Mouse (Mus musculus): ENCODE measurements around the gene Yars2.
"Not testable (repeated sequence)": the region's sequence is repeated elsewhere in the genome, so short reads cannot be mapped to it uniquely, and the experiment has no call there.

Yars2 gene

DNA sequence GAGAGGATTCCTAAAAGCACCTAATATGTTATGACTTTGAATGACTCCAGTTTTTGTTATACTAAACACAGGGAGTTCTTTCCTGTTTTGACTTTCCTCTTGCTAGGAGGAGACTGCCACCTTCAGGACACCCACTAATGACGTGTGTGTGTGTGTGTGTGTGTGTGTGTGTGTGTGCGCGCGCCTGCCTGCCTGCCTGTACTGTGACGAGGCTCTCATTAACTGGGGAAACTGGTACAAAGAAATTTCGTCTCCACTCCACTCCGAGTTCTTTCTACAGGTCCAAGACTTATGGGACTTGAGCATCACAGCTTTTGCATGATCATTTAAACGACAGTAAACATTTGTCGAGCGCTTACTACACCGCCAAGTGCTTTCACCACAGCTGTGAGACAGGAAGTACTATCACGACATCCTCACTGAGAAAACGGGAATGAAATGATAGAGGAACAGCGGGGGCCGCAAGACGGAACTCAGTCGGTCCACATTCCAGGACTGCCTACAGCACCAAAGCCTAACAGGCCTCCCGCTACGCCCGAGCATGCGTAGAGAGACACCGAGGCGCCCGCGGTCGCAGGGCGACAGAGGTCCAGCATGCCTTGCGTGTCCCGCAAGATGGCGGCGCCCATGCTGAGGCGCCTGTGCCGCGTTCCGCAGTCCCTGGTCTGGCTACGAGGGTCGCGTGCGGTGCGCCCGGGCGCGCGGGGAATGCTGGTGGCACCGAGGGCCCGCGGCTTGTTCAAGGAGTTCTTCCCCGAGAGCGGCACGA is at the start of gene Yars2:
Gene Yars2 (plus strand): TSS at position 597 of the 769 bp plus-strand sequence.
- peak; percentile 94 for DNase-seq

DNA sequence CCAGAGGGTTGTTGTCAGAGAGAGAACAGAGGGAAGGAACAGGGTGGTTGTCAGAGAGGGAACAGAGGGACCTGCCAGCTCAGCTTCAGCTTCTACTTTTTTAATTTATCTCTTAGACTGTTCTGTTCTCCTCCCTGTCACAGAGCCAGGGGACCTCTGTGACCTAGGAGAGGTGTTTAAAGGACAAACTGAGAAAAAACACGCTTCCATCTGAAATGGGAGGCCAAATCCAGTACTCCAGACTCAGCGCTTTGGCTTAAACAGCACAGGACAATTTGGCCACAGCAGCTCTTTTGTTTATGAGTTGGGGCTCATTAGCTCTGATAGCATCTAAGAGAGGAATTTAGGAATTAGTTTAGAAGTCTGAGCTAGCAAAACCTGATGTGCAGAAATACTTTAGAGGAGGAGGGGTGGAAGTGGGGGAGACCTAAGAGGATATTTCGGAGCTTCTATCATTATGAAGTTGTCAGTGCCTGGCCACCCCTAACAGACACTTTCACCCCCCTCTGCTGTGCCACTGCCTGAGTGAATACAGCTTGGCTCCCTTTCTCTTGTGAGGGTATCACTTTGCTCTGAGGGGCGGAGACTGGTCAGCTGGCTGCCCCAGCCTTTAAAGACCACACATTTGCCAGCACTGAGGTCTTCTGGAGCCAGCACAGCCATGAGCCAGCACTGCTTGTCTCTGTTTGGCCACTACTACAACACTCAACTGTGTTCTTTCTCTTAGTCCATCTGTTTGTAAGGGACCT is 49.3 kb upstream of the Yars2 start:
- peak in 1 of 2 experiments; percentile 4 for DNase-seq

DNA sequence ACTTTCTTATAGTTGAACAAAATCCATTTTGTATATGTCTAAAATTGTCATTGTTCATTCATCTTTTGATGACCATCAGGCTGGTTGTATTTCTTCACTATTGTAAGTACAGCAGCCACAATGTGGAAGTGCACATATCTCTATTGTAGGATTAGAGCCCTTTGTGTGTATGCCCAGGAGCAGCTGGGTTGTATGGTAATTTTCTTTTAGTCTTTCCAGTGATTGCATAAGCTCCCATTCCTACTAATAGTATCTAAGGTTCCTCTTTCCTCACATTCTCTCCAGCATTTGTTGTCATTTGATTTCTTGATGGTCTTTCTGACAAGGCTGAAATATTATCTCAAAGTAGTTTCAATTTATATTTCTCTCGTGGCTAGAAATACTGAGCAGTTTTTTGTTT is 47.5 kb upstream of the Yars2 start:
- no peak for DNase-seq

DNA sequence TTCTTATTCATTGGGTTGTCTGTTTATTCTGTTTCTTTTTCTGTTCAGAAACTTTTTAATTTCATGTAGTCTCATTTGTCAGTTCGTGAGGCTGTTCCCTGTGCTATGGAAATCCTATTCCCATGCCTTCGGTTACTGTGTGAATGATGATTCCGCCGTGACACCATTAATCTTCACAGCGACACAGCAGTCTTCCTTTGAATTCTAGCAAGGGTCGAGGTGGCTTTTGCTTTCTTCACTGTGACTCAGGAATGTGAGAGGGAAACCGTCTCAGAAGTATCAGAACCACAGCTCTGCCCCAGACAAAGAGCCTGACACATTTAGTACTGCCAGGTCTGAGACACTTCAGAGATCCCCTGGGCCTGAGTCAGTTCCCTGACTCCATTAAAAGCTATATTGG is 46.9 kb upstream of the Yars2 start:
- DNase-seq: no peak

DNA sequence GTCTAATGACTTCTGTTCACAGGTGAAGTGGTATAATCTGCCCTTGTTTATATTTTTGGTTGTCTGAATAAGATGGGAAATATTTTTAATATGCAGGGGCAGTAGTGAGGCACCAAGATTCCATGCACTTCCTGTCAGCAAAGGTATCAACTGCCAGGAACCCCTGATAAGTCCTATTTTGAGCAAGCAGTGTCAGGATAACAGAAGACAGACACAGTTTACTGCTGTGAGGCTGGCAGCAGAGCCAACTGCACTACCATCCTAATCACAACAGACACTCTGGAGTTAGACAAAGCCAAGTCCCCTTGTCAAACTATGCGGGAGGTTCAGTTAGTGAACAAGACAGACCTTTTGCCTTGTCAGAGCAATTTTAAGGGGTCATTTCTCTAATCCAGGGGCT is 46.1 kb upstream of the Yars2 start:
- no peak for DNase-seq

DNA sequence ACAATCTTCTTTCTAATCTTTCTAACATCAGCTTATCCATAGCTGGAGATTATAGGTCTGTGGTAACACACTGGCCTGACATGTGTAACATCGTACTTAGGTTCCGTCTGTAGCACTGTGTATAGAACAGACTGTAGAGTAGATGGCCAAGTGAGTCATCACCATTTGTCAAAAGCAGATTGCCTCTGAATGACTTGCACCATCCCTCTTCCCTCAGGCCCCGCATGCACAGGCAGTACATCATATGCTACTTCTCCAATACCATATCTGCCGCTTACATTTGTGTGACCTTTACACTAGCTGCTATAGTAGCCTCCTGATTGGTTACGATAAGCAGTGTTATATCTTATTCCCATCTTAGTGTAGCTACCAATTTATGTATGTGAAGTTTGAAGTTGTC is 41.9 kb upstream of the Yars2 start:
- DNase-seq: no peak

DNA sequence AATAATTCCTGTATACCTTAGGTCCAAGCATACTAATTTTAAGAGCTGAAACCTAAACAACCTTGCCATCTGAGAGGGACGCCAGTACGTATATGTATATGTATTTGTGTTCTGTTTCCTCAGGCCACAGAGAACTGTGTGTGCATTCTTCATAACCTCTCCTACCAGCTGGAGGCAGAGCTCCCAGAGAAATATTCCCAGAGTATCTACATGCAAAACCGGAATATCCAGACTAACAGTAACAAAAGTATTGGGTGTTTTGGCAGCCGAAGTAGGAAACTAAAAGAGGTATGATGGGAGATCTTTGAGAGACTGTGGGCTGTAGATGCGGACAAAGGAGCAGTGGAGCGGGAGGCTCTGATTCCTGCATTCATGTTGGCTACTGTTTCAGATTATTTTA is 41.3 kb upstream of the Yars2 start:
- DNase-seq: no peak

DNA sequence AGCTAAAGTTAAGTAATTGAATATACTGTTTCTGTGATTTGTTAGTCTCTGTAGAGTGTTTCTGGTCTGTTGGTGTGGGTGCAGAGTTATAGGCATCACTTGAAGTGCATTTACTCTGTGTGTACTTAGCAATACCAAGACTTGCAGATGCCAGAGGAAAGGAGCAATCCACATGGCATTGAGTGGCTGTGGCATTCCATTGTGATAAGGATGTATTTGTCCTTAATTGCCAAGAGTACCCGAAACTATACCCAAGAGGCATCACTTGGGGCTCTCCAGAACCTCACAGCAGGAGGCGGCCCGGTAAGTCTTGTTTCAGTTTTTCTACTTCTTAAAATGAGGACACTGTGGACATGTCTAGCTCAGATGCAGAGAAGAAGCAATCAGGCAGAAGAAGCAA is 40.3 kb upstream of the Yars2 start:
- no peak for DNase-seq

DNA sequence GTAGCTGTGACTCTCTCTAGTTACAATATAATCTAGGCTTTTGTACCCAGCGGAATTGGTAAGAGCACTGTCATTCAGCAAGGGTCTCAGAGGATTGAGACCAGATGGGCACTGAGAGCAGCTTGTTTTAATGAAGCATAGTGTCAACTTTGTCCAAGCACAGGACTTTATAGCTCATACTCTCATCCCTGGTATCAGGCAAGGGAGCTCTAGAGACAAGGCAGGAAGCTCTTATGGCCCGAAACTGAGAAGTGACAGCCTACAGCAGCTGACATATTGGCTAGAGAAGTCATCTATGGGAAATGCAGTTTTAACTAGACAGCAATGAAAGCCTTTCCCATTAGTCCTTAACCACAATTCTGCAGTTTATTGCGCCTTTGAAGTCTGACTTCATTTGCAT is 29.8 kb upstream of the Yars2 start:
- DNase-seq: no peak

DNA sequence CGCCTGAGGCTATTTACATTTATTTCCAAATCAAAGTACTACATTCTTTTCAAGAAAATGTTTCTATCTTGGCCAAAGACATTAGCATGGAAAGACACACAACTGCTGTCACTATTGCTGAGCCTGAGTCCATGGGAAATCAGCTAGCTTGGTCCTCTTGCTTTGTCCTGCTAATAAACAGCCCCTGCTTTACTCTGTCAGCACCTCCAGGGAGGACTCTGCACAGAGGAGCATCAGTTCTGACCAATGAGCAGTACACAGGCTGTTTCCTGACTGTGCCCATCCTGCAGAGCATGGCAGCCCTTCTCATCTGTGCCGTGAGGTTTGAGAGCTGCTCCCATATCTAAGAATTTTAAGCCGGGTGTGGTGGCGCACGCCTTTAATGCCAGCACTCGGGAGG is 29.0 kb upstream of the Yars2 start:
- DNase-seq: no peak

DNA sequence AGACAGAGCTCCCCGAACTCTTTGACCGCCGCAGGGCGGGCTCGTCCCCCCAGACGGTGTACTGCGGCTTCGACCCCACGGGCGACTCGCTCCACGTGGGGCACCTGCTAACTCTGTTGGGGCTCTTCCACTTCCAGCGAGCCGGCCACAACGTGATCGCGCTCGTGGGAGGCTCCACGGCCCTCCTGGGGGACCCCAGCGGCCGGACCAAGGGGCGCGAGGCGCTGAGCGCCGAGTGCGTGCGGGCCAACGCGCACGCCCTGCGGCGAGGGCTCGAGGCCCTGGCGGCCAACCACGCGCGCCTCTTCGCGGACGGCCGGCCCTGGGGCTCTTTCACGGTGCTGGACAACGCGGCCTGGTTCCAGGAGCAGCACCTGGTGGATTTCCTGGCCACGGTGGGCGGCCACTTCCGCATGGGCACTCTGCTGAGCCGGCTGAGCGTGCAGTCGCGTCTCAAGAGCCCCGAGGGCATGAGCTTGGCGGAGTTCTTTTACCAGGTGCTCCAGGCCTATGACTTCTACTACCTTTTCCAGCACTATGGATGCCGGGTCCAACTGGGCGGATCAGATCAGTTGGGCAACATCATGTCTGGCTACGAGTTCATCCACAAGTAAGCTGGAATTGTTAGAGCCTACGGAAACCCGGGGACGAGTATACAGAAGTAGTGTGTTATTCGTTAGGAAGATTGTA is 518 bp downstream of the Yars2 start:
- peak; percentile 47 to 64 for DNase-seq

DNA sequence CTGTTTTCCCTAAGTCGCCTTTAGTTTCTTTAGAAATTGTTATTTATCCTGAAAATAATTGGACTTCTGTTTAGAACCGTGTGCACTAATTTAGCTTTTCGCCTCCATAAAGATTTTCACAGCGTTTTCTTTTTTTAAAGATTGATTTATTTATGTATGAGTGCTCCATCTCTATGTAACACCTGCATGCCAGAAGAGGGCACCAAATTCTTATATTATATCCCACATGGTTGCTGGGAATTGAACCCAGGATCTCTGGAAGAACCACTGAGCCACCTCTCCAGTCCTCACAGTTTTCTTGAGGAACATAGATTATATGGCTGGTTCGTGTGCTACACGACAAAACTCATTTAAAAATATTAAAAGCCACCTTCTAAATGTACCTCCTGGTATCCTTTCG is 1.1 kb downstream of the Yars2 start:
- no peak for DNase-seq

DNA sequence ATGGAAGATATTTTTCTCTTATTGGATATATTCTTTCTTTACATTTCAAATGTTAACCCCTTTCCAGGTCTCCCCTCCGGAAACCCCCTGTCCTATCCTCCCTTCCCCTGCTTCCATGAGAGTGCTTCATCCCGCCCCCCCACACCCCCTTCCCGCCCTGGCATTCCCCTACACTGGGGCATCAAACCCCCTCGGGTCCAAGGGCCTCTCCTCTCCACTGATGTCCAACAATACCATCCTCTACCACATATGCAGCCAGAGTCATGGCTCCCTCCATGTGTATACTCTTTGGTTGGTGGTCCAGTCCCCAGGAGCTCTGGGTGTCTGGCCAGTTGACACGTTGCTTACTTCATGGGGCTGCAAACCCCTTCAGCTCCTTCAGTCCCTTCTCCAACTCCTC is 8.6 kb downstream of the Yars2 start:
- no peak for DNase-seq

DNA sequence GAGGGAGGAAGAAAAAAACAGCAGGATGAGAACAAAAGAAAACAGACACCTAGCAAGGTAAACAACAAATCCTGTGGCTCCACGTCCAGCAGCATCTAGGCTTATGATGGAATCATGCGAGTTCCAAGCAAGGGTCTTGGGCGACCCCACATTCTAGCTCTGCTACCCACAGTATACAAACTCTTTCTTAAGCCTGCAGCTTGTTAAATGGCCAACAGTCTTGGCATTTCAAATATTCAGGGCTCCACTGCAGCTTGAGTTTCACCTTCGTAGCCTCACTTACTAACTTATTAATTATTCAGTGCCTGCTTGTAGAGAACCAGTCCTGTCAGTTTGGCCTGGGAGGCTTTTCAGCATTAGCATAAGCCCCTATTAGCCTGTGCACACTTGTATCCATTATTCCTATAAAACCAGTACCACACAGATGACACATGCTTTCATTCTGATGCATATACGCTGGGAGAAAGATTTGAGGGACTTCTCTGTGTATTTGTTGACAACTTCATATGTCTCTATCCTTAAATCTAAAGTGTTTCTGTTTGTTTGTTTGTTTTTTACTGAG is 23.1 kb downstream of the Yars2 start:
- DNase-seq: peak; percentile 9 to 21

DNA sequence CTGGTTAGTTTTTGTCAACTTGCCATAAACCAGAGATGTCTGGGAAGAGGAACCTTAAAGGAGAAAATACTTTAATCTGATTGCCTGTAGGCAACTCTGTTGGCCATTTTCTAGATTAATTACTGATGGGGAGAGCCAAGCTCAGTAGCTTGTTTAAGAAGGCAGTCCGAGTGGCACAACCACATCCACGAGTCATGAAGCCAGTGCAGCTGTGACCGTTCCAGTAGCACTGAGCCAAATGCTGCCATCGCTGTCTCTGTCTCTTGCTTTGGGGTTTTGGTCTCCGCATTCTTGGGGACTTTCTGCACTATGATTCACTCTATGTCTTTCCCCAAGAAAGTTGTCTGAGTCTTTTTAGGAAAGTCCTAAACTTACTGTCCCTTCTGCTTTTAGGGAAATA is 43.7 kb downstream of the Yars2 start:
- no peak for DNase-seq

DNA sequence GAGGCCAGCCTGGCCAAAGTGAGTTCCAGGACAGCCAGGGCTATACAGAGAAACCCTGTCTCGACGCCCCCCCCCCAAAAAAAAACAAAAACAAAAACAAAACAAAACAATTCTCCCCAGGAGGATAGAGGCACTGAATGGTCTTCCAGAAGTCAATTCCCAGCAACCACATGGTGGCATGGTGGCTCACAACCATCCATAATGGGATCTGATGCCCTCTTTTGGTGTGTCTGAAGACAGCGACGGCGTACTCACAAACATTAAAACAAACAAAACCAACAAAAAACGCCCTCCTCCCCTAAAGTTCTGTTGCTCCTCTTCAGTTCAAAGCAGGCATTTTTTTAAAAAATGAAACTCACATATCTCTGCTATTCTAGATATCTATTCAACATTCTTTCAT is 55.1 kb downstream of the Yars2 start:
- DNase-seq: peak in 1 of 2 experiments; percentile 4

DNA sequence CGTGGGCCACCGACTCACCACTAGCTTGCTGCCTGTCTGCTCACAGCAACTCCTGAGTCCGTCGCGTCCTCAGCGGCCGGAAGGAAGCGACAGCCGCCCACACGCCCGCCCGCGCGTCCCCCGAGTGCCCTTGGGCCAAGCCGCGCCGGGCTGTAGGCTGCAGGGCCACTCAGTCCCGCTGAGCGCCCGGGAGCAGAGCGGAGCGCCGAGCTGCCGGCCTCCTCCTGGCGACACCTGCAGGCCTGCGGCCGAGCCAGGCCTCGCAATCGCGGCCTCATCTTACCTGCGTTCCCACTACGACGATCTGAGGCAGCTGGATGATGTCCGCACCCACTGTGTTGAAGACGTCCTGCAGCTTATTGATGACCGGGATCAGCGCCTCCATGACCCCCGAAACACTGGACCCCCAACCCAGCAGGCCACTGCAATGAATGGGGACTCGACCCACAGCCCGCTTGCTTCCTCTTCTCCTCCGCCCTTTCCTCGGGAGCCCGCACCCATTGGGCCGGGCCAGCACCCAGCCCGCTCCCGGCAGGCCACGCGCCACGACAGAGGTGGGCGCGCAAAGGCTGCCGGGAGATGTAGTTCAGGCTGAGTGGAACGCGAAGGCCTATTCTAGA is 55.8 kb downstream of the Yars2 start, which contains the start of gene Dnm1l:
Gene Dnm1l (minus strand): TSS at position 479 of the 620 bp plus-strand sequence.
- DNase-seq: peak; percentile 95 to 98

DNA sequence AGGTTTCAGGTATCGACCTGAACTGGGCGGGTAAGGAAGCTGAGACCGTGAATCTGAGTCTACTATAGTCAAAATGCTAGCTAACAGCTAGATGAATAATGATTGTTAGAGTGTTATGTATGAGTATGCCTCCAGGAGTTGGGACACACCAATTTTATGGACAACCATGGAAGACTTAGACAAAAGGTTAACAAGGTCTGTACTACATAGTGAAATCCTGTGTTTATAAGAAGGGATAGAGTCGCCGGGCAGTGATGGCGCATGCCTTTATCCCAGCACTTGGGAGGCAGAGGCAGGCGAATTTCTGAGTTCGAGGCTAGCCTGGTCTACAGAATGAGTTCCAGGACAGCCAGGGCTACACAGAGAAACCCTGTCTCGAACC is 56.3 kb downstream of the Yars2 start:
- not testable (repeated sequence) for DNase-seq

Measured in kidney, postnatal 36 days (tissue).